Mouse (Mus musculus): ENCODE results near the gene Tbl2.

Tbl2 gene

DNA sequence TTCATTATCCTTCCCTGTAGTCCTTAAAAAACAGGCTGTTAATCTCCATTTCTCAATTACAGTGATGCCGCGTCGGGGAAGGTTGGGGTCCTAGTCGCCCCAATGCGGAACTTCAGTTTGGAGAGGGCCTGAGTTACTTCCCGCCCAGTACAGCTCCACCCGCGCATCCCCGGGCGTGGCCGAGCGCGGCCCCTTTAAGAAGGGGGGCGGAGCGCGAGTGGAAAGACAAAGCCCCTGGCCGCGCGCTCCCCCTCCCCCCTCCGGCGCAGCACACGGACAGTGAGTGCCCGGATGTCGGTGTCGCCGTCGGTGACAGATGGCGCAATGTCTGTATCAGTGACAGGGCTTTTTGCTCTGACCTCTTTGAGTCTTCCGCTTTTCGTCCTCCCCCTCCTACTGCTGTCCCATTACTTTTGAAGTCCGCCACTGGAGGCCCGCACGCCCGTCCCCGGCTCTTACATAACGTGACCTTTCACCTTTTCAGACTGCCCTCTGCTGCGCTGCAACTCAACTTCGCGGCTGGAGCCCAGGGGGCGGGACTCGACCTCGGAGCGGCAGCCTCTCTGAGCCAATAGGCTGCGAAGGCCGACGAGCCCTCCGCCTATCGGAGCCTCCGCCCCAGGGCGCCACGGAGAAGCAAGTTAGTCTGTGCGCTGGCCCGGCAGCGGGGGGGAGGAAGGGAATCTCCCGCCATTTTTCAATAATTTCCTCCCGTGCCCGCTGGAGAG lies 37.3 kb downstream of the Tbl2 start, which contains the start of gene Baz1b:
Gene Baz1b (plus strand): TSS at position 644 of the 728 bp plus-strand sequence.
- peak; percentile 96 for DNase-seq (ENCODE audit: low spot score)

DNA sequence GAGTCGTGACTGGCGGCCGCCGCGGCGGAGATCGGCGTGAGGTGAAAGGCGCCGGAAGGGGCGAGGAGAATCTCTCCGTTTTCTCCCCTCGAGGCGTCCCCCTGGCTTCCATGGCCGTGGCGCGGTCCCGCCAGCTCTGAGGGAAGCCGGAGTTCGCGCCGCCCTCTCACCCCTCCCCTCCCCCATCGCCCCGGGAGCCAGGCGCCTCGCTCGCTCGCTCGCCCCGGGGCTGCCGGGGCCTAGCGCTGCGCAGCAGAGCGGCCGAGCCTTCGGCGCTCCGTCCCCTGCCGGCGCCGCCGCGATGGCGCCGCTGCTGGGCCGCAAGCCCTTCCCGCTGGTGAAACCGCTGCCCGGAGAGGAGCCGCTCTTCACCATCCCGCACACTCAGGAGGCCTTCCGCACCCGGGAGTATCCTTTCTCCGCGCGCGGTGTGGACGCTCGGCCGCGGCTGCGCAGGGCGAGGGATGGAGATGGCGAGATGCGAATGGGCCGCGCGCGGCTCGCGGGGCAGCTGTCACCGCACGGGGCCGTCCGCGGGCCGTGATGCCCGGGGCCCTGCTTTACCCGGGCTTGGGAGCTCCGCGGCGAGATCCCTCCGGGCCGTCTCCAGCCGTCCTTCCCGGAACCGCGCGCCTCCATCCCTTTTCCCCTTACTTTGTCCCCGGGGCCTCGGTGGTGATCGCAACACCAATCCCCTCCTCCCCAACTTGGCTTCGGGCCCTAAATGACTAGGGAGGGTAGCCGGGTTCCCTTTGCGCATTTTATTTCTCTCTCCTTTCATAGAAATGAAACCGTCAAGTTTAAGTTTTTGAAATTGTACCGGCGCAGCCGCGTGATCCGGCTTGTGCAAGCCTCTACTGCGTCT lies 38.1 kb downstream of the Tbl2 start:
- no peak for DNase-seq (ENCODE audit: low spot score)

DNA sequence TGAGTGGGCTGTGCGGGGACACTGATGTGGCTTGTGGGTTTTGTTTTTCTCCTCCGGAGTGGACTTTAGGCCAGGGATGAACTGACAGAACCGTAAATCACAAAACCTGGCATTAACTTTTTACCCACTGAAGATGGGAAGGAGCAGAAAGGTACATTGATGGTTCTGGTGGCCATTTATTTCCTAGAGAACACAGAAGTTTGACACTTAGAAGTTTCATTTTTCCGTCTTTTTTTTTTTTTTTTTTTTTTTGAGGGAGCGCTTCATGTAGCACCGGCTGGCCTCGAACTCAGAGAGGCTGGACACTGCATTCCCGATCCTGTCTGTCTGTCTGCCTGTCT lies 38.7 kb downstream of the Tbl2 start:
- DNase-seq (ENCODE audit: low spot score): no peak

DNA sequence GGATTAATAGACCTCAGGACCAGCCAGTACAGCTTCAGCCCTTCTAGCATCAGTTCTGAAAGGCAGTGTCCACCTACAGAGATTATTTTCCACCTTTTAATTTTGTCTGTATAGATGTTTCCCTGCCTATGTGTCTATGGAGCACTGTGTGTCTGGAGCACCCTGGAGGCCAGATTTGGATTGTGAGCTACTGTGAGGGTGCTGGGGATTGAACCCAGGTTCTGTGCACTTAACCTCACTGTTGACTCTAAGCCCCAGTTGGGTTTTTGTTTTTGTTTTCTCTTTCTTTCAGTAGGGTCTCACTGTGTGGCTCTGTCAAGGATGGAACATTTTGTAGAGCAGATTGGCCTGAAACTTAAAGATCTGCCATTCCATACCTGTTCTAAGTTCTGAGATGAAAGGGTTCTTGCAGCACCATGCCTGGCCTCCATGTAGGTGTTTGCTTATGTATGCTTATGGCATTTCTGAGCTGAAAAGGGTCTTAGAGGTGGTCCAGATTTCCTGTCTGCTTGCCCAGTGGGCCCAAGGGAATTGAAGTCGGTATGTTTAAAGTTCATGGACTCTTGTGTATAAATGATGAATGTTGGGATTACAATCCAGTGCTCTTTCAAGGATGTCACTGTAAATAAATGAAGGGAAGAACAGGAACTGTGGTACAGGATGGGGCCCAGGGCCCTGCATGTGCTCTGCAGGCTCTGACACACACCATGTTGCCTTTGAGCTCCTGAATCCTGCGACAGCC lies 40.0 kb downstream of the Tbl2 start:
- DNase-seq (ENCODE audit: low spot score): no peak

DNA sequence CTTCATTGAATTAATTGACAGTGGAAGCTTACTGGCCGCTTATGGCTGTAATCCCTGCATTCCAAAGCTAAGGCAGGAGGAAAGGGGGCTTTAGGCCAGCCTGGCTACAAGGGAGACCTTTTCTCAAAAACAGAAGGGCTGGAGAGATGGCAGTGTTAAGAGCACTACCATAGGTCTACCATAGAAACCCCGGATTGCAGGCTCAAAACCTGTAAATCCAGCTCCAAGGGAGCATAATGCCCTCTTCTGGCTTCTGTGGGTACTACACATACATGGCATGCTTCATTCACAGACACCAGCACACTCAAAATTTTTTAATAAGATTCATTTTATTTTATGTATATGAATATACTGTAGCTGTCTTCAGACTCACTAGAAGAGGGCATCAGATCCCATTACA lies 42.2 kb downstream of the Tbl2 start:
- DNase-seq (ENCODE audit: low spot score): no peak

DNA sequence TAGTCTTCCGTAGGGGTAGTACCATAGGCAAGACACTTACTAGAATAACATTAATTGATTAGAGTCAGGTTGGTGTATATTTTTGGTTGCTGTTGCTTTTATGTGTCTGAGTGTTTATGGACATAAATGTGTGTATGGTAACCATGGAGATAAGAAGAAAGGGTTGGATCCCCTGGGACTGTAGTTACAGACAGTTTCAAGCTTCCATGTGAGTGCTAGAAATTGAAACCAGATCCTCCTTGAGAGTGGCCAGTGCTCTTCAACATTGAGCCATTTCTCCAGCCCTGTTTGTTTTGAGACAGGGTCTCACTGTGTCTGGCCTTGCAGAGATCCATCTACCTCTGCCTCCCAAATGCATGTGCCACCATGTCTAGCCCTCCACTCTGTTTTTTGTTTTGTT lies 43.0 kb downstream of the Tbl2 start:
- no peak for DNase-seq (ENCODE audit: low spot score)

DNA sequence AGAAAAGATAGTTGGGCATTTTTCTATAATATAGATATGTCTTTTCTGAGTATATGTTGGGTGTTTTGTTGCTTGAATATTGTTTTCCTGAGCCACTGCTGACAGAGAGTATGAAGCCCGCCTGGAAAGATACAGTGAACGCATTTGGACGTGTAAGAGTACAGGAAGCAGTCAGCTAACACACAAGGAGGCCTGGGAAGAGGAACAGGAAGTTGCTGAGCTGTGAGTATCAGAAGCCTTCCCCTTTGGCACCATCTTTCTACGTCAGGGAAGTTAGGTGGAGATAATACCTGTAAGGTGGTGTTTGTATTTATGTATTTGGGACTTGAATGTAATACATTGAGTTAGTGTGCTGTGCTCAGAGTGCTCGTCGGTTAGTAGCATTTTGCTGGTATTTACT lies 46.9 kb downstream of the Tbl2 start:
- no peak for DNase-seq (ENCODE audit: low spot score)

DNA sequence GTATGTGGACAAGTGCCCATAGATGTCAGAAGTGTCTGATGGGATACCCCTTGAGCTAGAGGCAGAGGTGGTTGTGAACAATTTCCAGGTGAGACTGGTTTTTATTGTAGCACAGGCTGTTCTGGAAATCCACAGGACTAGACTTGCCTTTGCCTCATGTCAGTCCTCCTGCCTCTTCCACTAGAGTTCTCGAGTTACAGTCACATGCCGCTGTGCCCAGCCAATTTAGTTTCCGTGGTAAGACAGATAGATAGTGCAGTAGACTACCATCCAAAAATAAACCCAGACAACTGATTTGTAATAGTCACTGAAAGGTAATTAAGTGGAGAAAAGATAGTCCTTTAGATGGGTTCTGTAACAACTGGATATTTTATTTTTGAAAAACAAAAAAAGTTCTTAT lies 53.3 kb downstream of the Tbl2 start:
- no peak for DNase-seq (ENCODE audit: low spot score)

DNA sequence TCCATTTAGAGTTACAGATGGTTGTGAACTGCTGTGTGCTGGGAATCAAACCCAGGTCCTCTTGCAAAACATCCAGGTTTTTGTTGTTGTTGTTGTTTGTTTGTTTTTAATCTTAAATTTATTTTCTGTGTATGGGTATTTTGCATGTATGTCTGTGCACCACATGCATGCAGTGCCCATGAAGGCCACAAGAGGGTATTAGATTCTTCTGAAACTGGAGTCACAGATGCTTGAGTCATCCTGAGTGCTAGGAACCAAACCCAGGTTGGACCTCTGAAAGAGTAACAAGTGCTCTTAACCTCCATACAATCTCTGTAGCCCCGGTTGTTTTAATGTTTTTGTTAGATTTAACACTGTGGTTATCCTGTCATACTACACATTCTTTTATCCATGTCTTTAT lies 58.7 kb downstream of the Tbl2 start:
- DNase-seq (ENCODE audit: low spot score): no peak

Measured in urinary bladder, postnatal 10 days (tissue).